Mouse (Mus musculus) layer of hippocampus, postnatal 14 days (tissue): ENCODE measurements at regions not wholly inside any gene's neighbourhood (a gene's known extent, or its start where the extent isn't known, plus 50 kb on each side); places are given as distances from the start of the nearest gene placed in this dataset.

Experiments
- DNase-seq, 2 experiments: peaks; one replicate each; pipeline ENCODE4 v3.0.0; 2021 to 2022; ENCODE audit warnings: low spot score in 2 of 2, mixed read lengths in 1 of 2

- DNase-seq, result peak in 1 of 2 experiments; percentile 52
Measured at GRCm38 (mm10) chr1:70967701-70968100, 135.2 kb downstream of the Bard1 start.

GRCm38 (mm10) chr1:70964016-70964415 is 138.9 kb downstream of the Bard1 start:
- no peak for DNase-seq

GRCm38 (mm10) chr1:70946564-70946963 is 156.4 kb downstream of the Bard1 start:
- no peak for DNase-seq
